Mouse (Mus musculus): Measurements from ENCODE around the gene Pkd1l1.

Gene Pkd1l1

DNA sequence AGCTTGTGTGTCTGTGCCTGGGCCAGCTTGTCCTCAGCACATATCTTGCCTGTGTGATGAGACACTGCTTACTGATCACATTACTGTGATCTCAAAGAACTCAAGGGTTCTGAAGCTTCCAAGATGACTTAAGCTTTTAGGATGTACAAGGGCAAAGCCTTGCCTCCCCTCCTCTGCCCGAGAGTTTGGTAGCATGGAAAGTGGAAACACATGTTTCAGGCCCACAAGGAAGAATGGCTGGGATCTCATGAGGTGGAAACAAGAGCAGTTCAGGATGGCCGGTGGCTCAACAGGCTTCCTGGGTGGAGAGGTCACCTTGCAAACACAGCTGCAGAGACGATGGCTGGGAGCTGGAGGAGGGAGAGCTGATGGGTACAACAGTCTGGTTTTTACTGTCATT lies 147.0 kb downstream of the Pkd1l1 start:
- DNase-seq (ENCODE audit: low spot score in 2 of 2): no peak

DNA sequence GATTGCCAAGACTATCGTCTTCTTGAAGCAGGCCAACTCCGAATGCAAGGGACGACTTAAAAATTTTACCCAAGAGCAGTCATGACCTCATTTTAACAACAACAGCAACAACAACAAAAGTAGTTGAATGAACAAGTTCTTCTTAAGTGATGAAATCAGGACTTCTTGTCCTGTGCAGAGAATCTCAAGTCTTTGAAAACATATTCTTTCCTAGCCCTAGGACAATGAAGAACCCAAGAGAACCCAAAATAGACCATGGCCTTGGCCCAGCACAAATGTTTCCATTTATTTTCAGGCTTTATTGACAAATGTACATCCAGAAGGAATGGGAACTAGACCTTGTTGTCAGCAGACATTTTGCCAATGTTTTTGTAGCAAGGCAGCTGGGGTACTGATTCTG lies 147.7 kb downstream of the Pkd1l1 start:
- no peak for DNase-seq (ENCODE audit: low spot score in 2 of 2)

DNA sequence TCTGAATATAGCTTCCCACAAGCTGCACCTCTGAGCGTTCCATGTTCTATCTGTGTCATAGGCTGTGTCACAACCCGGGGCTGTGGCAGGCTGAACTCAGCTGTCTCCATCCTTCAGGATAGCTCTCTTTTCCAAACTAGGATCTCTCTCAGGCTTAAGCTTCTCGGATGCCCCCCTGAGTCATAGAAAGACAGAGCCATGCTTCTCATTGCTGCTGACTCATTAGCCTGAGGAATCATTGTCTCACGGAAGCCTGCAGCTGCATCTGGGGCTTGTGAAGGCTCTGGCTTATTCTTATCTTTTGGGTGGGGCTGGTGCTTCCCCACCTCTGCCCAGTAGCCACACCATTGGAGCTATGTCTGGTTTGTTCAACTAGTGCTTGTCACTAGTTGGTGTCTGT lies 151.7 kb downstream of the Pkd1l1 start:
- DNase-seq (ENCODE audit: low spot score in 2 of 2): no peak

DNA sequence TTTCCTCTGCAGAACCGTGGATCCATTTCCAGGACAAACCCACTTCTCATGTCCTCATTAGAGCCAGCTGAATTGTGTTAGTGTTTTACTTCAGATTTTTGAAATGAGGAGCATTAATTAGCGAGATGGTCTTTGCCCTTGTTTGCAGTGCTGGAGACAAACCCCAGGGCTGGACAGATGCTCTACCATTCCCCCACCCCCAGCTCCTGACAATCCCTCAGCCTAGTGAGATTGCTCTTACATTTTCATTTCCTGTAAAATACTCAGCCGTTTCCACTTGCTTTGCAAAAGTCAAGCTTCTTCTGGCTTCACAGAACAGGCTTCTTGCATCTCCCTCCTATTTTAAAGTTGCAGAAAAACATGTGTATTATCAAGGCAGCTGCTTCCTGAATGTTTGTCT lies 155.7 kb downstream of the Pkd1l1 start:
- no peak for DNase-seq (ENCODE audit: low spot score in 2 of 2)

DNA sequence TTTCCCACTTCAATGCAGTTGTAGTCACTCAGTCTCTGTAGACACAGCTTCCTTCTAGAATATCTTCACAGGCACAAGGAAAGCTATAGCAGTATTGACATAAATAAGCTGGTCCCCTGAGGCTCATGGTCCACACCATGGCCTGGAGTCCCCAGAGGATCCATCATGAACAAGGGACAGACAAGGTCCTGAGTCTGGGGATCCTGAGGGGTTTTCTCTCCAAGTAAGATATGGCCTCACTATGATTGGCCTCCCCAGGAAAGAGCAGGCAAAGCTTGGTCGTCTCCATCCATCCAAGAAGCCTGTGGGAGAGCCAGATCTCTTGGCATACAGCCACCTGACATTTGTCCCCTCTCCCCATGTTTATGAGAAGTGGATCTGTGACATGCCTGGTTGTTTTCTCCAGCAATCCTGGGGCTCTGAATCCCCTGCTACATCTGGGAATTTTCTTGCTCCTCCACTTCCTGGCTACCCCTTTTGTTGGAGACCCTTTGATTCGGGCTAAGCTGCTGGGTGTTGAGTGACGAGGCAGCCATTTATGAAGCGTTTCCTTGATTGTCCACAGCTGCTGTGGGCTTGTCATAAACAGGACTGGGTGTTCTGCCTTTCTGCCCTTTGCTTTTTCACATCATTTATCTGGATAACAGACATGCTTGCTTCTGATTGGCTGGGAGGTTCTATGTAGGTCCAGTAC lies 158.8 kb downstream of the Pkd1l1 start:
- no peak for DNase-seq (ENCODE audit: low spot score in 2 of 2)

DNA sequence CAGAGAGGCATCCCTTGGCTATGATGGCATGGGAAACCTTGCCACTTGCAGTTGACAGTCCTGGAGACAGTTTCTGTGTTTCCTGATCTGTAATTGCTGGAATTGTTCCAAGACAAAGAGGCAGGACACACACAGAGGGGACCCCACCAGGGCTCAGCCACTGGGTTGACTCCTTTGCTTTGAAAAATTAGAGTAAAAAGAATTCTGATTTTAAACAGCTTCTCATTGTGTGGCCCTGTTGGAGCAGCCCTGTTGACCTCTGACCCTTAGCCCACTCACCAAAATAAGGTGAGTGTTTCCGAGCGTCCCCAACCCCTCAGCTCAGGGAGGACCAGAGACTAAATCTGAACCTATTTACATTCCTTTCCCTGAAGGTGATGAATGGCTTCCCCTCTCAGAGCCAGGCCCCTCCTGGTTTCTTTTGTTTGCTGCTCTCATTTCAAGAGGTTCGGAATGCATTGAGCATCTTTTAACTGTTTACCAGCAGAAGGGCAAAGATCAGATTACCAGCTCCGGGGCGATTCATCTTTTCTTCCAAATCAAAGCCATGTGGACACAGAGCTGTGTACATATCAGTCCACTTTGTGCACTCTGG lies 161.5 kb downstream of the Pkd1l1 start:
- DNase-seq (ENCODE audit: low spot score in 2 of 2): no peak

DNA sequence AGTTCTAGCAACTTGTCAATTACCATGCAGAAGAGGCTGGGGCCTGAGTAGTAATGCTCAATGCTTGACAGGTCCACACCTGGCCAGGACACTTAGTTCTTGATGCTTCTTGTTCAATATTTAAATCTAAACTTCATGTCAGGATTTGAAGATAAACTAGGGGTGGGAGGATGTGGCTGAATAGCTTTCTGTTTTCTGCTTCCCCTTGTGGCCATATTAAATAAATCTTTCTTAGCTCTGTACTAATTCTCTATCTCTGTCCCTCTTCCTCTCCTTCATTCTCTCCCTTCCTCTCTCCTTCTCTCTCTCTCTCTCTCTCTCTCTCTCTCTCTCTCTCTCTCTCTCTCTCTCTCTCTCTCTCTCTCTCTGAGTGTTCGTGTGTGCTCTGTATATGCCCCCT lies 163.4 kb downstream of the Pkd1l1 start:
- no peak for DNase-seq (ENCODE audit: low spot score in 2 of 2)

DNA sequence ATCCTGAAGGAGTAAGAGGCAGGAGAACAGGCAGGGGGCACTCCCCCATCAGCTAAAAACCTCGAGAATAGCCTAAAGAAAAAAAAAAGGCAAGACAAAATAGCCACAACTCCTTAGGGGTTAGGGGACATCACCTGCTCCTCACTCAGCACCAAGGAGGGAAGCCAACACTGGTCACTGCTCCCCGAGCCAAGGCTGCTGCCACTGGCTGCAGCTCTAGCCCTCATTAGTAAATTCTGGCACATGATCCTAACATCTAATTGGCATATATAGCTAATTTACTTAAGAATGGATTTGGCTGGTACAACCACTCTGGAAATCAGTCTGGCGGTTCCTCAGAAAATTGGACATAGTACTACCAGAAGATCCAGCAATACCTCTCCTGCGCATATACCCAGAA lies 166.1 kb downstream of the Pkd1l1 start:
- no peak for DNase-seq (ENCODE audit: low spot score in 2 of 2)

DNA sequence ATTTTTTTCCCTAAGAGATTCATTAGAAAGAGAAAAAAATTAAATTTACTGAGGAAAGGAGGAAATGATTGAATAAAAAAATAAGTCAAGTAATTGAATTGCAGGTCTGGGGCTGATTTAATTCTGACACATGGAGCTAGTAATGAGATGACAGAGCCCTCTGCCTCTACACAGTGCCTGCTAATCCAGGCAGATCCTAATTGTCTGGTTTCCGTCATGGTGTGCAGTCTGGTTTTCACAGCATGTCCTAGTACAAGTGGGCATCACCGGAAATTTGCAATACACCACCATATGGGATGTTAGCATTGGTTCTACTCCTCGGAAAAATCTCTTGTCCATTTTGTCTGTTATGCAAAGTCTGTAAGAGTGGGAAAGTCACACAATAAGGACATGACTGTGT lies 168.9 kb downstream of the Pkd1l1 start:
- DNase-seq (ENCODE audit: low spot score in 2 of 2): no peak

DNA sequence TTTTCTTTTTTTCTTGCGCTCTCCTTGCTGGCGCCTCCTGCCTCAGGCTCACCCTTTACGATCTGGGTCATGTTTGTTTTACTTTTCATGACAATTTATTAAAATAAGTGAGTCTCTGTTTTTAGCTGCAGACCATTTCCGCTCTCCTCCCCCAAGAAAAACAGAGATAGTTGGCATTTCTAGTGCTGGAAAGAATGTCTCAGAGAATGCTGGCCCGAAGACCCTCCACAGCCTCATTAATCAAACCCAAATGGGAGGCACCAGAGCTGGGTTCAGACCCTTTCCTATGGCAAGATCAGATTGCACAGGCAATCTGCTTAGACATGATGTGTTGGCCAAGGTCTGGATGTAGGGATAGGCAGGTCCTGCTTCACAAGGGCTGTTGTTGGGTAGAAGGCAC lies 175.6 kb downstream of the Pkd1l1 start:
- DNase-seq (ENCODE audit: low spot score in 2 of 2): no peak

DNA sequence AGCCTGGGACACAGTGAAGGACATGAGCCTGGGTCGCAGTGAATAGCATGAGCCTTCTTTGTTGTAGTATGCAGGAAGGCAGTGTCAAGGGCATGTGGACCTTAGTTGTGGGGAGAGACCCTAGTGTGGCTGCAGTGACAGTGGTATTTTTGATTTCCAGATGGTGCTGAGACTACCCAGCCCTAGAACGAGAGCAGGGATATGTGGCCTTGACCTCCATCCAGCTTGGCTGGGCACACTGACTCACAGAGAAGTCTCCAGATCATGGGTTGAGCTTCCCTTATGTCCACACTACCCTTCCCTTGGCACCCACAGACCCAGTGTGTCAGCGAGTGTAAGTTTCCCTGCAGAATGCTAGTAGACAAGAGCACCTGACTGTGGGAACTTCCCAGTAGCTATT lies 178.0 kb downstream of the Pkd1l1 start:
- no peak for DNase-seq (ENCODE audit: low spot score in 2 of 2)

DNA sequence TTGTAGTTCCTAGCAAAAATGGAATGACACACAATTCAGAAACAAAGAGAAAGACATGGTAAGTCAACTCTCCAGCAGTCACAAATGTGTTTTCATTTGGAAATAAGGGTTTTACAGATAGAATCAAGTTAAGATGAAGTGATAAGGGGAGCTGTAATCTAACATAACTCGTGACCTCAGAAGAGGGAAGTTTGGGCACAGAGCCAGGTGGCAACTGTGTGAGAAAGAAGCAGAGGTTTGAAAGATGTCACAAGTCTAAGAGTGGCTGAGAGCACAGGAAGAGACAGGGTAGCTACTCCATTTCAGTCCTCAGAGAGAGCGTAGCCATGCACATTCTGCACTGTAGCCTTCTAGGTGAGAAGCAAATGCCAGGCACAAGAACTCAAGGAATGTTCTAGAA lies 180.9 kb downstream of the Pkd1l1 start:
- DNase-seq (ENCODE audit: low spot score in 2 of 2): no peak

DNA sequence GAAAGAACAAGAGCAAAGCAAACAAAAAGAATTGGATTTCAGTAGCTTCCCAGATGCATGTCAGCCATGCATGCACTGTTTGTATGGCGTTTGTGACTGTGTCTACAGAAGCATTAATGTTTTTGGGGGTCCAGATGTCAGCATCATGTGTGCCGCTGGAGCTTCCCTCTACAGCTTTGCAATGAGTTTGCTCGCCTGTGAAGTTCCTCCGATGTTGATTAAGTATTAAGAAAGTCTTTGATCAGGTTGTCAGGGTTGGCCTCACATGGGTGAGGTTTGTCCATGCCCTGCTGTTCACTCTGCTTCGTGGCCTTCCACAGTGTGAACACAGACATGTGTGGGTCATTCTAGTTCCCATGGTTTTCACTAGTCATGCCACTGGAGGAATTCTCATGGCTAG lies 183.9 kb downstream of the Pkd1l1 start:
- no peak for DNase-seq (ENCODE audit: low spot score in 2 of 2)

DNA sequence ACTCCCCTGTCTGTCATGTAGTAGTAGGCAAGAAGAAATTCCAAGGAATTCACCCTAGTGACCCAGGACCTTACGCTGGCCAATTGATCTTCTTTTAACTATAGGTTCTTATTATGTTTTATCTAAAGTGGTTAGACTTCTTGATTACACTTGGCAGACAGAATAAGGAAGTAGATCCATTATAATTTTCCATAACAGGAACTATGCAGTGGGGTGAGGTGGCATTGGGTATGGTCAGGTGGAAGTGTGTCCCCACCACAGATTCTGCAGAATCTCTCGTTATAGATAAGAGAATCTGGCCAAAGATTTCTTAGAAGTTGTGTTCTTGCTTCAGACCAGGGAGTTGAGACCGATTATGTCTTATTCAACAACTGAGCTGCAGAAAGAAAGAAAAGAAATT lies 185.5 kb downstream of the Pkd1l1 start:
- DNase-seq (ENCODE audit: low spot score in 2 of 2): no peak

DNA sequence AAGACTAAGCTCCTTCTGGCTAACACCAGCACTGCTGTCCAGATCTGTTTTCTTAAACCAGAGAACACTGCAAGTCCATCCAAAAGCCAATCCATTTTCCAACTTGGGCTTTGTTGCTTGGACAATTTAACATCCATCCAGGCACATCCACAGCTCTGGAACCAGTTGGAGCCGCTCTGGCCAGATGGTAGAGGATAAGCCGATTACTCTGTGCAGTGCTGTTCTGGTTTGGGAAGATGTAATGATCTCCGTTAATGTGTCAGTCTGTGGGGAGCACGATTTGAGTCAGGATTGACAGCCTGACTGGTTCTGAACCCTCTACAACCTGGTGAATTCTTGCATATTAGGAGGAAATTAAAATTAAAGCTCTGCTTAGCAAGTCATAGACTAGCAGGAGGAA lies 188.7 kb downstream of the Pkd1l1 start:
- no peak for DNase-seq (ENCODE audit: low spot score in 2 of 2)

DNA sequence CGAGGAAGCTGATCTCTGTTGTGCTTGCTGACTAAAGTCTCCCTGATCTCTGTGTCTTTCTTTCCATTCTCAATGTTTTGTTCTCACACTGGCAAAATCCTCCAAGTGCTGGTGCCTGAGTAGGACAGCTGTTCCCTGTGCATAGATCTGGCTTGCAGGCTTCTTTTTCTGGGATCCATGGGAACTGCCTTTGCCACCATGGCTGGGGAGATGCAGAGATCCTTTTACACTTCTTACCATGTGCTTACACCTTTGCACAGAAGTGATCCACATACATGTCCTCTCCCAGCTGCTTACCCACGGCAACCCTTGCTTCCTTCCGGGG lies 191.0 kb downstream of the Pkd1l1 start:
- no peak for DNase-seq (ENCODE audit: low spot score in 2 of 2)

DNA sequence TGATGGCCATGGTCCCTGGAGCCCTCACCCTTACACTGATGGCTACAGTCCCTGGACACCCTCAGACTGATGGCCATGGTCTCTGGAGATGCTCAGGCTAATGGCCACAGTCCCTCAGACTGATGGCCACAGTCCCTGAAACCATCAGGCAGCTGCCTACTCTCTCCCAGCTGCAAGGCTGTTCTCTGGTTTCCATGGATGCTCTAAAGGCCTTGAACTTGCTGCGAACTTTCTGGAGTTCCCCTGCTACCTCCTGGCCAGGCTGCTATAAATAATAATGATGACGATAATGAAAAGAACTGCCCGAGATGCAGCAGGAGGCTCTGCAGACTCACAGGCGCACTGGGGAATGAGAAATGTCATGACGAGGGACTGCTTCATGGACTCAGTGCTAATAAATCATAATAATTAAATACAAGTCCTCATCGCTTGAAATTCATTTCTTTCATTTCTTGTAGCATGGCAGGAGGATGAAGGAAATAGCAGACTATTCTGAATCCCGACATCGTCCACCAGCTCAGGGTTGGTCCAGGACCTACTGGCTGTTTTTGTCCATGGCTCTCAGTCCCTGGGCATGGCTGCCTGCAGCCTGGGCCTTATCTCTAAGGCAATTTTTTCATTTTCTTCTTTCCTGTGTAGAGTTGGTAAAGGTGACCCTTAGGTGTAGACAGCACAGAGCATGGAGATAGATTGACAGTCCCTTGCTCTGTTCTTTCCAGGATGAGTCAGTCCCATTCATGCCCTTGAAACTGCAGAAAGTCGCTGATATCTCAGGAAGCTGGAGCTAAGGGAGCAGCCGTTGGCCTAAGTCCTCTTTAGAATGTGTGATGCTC lies 191.5 kb downstream of the Pkd1l1 start:
- DNase-seq (ENCODE audit: low spot score in 2 of 2): no peak

DNA sequence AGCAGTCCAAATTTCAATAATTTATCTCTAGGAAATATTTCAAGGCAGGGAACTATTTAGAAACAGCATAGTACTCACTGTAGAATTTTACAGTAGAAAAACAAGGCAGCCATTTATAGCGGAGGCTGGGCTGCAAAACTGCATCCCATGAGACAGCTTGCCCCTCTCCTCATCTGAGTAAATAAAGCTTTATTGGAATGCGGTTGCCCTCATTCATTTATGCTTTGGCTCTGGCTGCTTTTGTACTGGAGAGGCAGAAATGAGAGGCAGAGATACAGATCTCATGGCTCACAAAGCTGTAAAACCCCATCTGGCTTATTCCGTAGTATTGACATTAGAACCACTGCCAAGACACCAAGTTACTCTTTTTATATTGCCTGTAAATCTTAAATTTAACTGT lies 193.6 kb downstream of the Pkd1l1 start:
- no peak for DNase-seq (ENCODE audit: low spot score in 2 of 2)
